Mouse (Mus musculus): ENCODE measurements around the gene Cers1. TPM values are rescaled to one million over a fixed set of nuclear protein-coding genes. Genes with fewer than 3 reads are reported as not detected.

The Cers1 gene
- polyA plus RNA-seq, 1 experiment, result 0.36 TPM

- whole genome bisulfite sequencing, result 27% methylated on average over 2 of the region's 2 CpGs
- no peak for DNase-seq (ENCODE audit: low read depth, low spot score)
Observed at GRCm38 (mm10) chr8:70309311-70309710, 6.3 kb upstream of the Cers1 start.

DNA sequence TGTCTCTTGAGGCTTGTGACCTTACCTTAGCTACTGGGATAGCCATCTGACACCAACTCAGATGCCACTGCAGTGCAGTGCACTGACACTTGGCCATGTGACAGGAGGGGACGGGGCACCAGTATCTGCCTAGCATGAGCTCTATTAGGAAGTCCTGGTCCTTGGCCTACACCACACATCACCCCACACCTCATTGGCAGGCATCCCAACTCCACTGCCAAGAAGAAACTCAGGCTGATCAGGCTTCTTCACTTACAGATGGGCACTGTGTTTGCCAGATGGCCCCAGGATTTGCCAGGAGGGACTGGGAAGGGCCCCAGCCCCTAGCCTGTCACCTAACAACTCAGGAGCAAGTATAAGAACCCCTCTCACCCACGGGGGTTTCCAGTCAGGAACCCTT lies 2.2 kb upstream of the Cers1 start:
- no peak for DNase-seq (ENCODE audit: low read depth, low spot score)
- WGBS, result 66% methylated on average over 2 of the region's 2 CpGs

GRCm38 (mm10) chr8:70316511-70317504 lies 1.2 kb downstream of the Cers1 start:
- no peak for DNase-seq (ENCODE audit: low read depth, low spot score)
- WGBS, result 25% methylated on average over 15 of the region's 15 CpGs

- DNase-seq (ENCODE audit: low read depth, low spot score), result no peak
- WGBS, result 78% methylated on average over 5 of the region's 5 CpGs
Observed at GRCm38 (mm10) chr8:70317872-70318271, 2.3 kb downstream of the Cers1 start.

DNA sequence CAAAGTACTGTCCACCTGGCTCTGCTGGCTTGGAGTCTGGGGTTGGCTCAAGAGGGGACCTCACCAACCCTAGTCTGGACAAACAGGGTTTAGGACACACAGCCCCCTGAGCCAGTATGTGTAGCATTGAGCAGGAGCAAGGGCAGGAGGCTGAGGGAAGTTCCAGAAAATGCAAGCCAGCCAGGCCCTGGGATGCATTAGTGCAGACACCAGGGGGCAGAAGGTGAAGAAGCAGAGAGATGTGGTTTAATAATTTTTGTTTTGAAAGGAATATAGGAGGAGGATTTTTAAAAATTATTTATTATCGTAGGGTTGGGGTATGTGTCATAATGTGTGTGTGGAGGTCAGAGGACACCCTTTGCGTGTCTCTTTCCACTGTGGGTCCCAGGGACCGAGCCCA lies 8.1 kb downstream of the Cers1 start:
- WGBS, result 86% methylated on average over 3 of the region's 3 CpGs
- no peak for DNase-seq (ENCODE audit: low read depth, low spot score)

DNA sequence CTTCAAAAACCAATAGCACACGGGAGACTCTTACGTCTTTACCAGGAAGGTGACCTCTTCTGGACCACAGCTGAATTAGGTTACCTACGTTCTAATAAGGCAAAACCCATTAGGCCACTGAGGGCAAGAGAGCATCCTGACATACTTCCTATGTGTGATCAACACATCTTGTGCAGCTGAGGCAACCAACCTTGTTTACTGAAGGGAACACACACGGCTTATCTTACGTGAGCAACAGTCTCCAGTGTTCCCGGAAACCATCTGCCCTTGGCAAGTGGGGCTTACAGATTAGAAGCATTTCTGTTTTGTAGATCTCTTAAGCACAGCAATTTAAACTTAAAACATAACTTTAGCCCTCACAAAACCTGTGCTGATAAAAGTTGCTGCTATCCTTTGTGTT lies 11.9 kb downstream of the Cers1 start:
- WGBS, result 88% methylated on average over 6 of the region's 6 CpGs
- no peak for DNase-seq (ENCODE audit: low read depth, low spot score)

DNA sequence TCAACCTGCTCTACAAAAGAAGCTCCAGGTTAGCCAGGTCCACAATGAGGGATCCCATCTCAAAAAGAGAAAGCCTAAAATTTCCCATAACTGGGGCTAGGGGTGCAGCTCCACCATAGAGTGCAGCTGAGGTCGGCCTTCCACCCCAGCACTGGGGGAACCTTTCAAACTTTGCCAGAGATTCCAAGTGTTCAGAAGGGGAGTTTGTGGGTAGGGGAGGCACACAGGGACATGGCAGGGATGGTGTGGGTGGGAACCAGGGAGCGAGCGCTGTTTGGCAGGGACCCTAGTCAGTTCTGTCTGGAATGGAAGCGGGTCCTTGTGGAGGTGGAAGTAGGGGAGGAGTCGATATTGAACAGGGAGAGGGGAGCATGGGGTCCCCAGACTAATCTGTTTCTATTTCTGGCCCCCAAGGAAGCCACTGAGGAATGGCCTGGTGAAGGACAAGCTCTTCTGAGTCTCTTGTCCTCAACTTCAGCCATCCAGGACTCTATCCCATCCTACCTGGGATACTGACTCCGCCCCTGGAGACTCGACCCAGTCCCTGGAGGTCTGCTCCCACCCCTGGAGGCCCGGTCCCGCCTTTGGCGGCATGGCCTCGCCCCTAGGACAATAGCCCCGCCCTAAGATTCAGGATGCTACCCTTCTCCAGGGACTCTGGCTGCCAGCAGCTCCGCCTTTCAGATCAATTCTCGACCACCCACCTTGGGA lies 13.7 kb downstream of the Cers1 start, which contains the start of gene Gdf1:
Gene Gdf1, plus strand, starts transcription at position 694 of the 711 bp plus-strand sequence.
- no peak for DNase-seq (ENCODE audit: low read depth, low spot score)
- 40% methylated on average over 14 of the region's 14 CpGs for WGBS

DNA sequence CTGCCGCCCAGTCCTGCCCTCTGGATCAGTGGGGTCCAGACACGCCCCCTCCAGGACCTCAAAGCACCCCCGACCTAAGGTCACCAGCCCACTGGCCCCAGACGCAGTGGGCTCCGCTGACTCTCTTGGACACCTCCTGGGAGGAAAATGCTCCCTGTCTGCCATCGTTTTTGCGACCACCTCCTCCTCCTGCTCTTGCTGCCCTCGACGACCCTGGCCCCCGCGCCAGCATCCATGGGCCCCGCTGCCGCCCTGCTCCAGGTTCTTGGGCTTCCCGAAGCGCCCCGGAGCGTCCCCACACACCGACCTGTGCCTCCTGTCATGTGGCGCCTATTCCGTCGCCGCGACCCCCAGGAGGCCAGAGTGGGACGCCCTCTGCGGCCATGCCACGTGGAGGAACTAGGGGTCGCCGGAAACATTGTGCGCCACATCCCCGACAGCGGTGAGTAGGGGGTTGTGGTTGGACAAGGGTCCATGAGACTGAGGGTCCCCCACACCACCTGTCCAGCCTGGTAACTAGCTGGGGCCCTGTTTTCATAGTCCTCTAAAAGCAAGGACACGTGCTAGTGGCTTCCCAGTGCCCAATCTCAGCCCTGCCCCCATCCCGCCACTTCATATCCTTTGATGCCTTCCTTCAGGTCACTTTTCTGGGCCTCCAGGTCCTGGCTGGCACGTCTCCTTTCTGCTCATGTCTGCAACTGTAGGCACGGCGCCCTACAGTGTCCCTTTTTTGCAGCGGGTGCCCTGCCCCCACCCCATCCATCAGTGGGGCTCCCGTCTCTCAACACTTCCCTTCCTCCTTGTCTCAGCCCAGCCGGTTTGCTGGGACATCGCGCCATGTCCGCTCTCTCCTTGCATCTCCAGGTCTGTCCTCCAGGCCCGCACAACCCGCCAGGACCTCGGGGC lies 14.5 kb downstream of the Cers1 start:
- no peak for DNase-seq (ENCODE audit: low read depth, low spot score)
- WGBS, result 36% methylated on average over 45 of the region's 45 CpGs

GRCm38 (mm10) chr8:70330741-70331364 lies 15.3 kb downstream of the Cers1 start:
- no peak for DNase-seq (ENCODE audit: low read depth, low spot score)

GRCm38 (mm10) chr8:70331526-70331925 lies 16.0 kb downstream of the Cers1 start:
- DNase-seq (ENCODE audit: low read depth, low spot score), result no peak
- WGBS, result 92% methylated on average over 19 of the region's 19 CpGs

More at GRCm38 (mm10) chr8:70330741-70331364, 15.3 kb downstream of the Cers1 start:
- WGBS, result 78% methylated on average over 53 of the region's 53 CpGs

- DNase-seq (ENCODE audit: low read depth, low spot score), result no peak
- WGBS, result 56% methylated on average over 41 of the region's 41 CpGs
Observed at GRCm38 (mm10) chr8:70332070-70332877, 16.7 kb downstream of the Cers1 start.

GRCm38 (mm10) chr8:70332878-70333202 lies 17.3 kb downstream of the Cers1 start:
- DNase-seq (ENCODE audit: low read depth, low spot score), result no peak
- WGBS, result 95% methylated on average over 6 of the region's 6 CpGs

GRCm38 (mm10) chr8:70338931-70339330 lies 23.4 kb downstream of the Cers1 start:
- 88% methylated on average over 7 of the region's 7 CpGs for whole genome bisulfite sequencing
- no peak for DNase-seq (ENCODE audit: low read depth, low spot score)

DNA sequence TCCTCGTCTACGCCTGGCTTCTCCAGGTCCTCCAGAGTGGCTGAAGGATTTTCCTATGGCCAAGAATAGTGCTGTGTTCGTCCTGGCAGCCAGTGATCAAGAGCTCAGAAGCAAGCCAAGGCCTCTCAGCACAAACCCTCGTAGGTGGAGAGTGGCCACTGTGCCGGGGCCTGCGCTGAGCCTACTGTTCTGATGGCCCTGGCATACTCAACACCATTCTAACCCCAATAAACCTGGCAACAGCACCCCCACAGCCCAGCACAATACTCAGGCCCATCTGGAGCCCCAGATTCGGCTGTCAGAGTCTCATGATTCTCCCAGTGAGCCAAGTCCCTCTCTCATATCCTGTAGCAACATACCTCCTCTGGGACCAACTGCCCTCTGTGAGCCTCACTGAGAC lies 25.1 kb downstream of the Cers1 start:
- no peak for DNase-seq (ENCODE audit: low read depth, low spot score)
- 90% methylated on average over 7 of the region's 7 CpGs for WGBS

- 88% methylated on average over 14 of the region's 14 CpGs for WGBS
- no peak for DNase-seq (ENCODE audit: low read depth, low spot score)
Observed at GRCm38 (mm10) chr8:70342007-70342406, 26.4 kb downstream of the Cers1 start.

DNA sequence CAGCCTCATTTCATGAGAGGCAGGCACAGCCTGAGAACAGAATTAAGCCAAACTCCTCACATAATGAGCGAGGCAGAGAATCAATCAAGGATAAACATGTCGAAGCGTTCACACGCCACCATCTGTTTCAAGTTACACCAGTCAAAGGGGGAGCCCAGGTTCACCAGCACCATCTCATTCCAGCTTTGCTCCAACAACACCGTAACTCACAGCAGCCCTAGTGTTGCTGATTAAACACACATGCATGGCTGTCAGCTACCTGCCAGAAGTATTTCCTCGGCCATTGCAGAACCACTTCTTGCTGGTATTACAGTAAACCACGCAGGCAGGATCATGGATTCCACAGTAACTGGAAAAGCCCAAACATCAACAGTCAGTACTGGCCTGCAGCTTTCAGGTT lies 27.5 kb downstream of the Cers1 start:
- 90% methylated on average over 7 of the region's 7 CpGs for WGBS
- no peak for DNase-seq (ENCODE audit: low read depth, low spot score)

DNA sequence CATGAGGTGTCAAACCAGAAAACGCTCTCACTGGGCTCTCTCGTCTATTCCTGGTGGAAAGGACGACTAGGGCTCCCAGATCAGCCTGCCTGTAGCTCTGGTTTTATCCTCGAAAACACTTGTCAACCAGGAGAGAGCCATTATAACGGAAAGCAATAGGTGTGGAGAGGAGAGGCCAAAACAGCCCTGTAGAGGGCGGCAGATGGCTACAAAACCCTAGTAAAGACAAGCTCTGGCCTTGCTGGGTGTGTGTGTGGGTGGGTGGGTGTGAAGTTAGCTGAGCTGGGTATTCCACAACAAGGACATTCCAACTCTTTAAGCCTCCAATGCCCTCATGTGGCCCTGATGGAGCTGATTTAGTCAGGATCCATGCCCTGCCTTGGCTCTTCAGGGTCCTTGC lies 28.1 kb downstream of the Cers1 start:
- DNase-seq (ENCODE audit: low read depth, low spot score), result no peak

GRCm38 (mm10) chr8:70344279-70344678 lies 28.7 kb downstream of the Cers1 start:
- WGBS, result 70% methylated on average over 2 of the region's 2 CpGs
- no peak for DNase-seq (ENCODE audit: low read depth, low spot score)

More for the DNA sequence above, 28.1 kb downstream of the Cers1 start:
- WGBS, result 59% methylated on average over 6 of the region's 6 CpGs

All from large intestine, adult 2 months (tissue).